Mouse (Mus musculus): ENCODE results near the gene Ggps1. TPM values are rescaled to one million over a fixed set of nuclear protein-coding genes. Genes with fewer than 3 reads are reported as not detected.
A peak's percentile ranks its signal among the peaks of the same experiment; 100 is the strongest.

Gene Ggps1
- polyA plus RNA-seq, 1 experiment = 8.6 TPM

- peaks cover 76% of the 10 kb centered on the region for H3K79me3 ChIP-seq (ENCODE audit: low read depth)
- H3K4me3 ChIP-seq (ENCODE audit: insufficient read depth, poor library complexity, severe bottlenecking) = peak overlapping the region; percentile 84
- H3ac ChIP-seq (ENCODE audit: control insufficient read depth, insufficient read length, low read depth) = peak overlapping the region; percentile 96
- H3K27me3 ChIP-seq (ENCODE audit: control insufficient read depth, insufficient read depth, insufficient read length) = no peaks in the 10 kb centered on the region
- H3K79me2 ChIP-seq (ENCODE audit: control insufficient read depth, insufficient read depth) = peaks cover 92% of the 10 kb centered on the region
- peaks cover 16% of the 10 kb centered on the region for H3K36me3 ChIP-seq (ENCODE audit: control insufficient read depth, insufficient read depth)
- TF ChIP-seq USF1 (IDR thresholded peaks at IDR 0.05; ENCODE audit: low read depth) = no peak
- TF ChIP-seq MYOD1 (IDR thresholded peaks at IDR 0.05; ENCODE audit: control insufficient read depth, insufficient read length, low read depth) = no peak
- TF ChIP-seq FOSL1 (IDR thresholded peaks at IDR 0.05; ENCODE audit: insufficient read depth, low read length, poor library complexity, severe bottlenecking) = no peak
- TF ChIP-seq MAX (IDR thresholded peaks at IDR 0.05) = no peak
- TF ChIP-seq CEBPB (IDR thresholded peaks at IDR 0.05; ENCODE audit: low read depth) = no peak
- no peak for TF ChIP-seq MYOG (IDR thresholded peaks at IDR 0.05; ENCODE audit: control insufficient read depth, extremely low read depth, insufficient read length)
- TF ChIP-seq CTCF (IDR thresholded peaks at IDR 0.05; ENCODE audit: control insufficient read depth, insufficient read depth, insufficient read length) = no peak
These were observed 1.2 kb upstream of the Ggps1 start for GRCm38 (mm10) chr13:14064341-14065027.

- Histone ChIP-seq H3K79me2 (ENCODE audit: control insufficient read depth, insufficient read depth) (peaks cover 92% of the 10 kb centered on the region), H3K79me3 (ENCODE audit: low read depth) (peaks cover 70% of the 10 kb centered on the region), H3ac (ENCODE audit: control insufficient read depth, insufficient read length, low read depth) (peak overlapping the region; percentile 96), H3K4me3 (ENCODE audit: insufficient read depth, poor library complexity, severe bottlenecking) (peak overlapping the region; percentile 84), H3K36me3 (ENCODE audit: control insufficient read depth, insufficient read depth) (peaks cover 16% of the 10 kb centered on the region), H3K27me3 (ENCODE audit: control insufficient read depth, insufficient read depth, insufficient read length) (no peaks in the 10 kb centered on the region)
- no peak for TF ChIP-seq USF1 (IDR thresholded peaks at IDR 0.05; ENCODE audit: low read depth)
- TF ChIP-seq MYOD1 (IDR thresholded peaks at IDR 0.05; ENCODE audit: control insufficient read depth, insufficient read length, low read depth) = no peak
- TF ChIP-seq MAX (IDR thresholded peaks at IDR 0.05) = no peak
- no peak for TF ChIP-seq CTCF (IDR thresholded peaks at IDR 0.05; ENCODE audit: control insufficient read depth, insufficient read depth, insufficient read length)
- TF ChIP-seq CEBPB (IDR thresholded peaks at IDR 0.05; ENCODE audit: low read depth) = no peak
- TF ChIP-seq FOSL1 (IDR thresholded peaks at IDR 0.05; ENCODE audit: insufficient read depth, low read length, poor library complexity, severe bottlenecking) = no peak
- TF ChIP-seq MYOG (IDR thresholded peaks at IDR 0.05; ENCODE audit: control insufficient read depth, extremely low read depth, insufficient read length) = no peak
These were observed 619 bp upstream of the Ggps1 start for GRCm38 (mm10) chr13:14063942-14064271.

DNA sequence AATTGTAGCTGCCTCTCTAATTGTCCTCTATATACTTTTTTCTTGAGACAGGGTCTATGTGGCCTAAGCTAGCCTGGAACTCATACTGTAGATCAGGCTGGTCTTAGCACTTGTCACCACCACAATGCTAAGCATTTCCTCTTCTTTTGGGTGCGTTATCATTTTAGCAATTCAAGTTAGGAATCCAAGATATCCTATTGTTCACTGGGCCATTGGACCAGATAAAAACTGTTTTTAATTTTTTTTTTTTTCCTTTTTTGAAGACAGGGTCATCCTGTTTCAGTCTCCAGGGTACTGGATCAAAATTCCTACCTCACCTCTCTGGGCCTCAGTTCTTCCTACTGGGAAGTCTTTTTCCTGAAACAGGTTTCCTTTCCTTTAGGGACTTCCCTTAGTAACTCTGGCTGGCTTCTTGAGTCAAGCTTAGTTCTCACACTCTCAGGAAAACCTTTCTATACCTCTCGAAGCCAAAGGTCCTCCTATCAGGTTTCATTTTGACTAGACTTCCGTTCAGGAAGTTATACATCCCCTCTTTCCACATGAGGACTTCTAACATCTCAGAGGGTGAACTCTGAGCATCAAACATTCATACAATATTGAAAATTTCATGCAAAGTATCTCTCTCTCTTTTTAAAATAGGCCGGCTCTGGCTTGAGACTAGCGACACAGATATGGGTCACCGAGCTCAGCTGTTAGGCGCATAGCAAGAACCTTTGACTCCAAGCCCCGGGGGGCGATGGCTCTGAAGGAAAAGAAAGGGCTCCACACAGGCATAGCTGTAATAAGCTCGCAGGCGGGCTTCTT, 877 bp downstream of the Ggps1 start:
- no peak for TF ChIP-seq MYOG (IDR thresholded peaks at IDR 0.05; ENCODE audit: control insufficient read depth, extremely low read depth, insufficient read length)
- TF ChIP-seq CTCF (IDR thresholded peaks at IDR 0.05; ENCODE audit: control insufficient read depth, insufficient read depth, insufficient read length) = no peak
- TF ChIP-seq USF1 (IDR thresholded peaks at IDR 0.05; ENCODE audit: low read depth) = no peak
- TF ChIP-seq FOSL1 (IDR thresholded peaks at IDR 0.05; ENCODE audit: insufficient read depth, low read length, poor library complexity, severe bottlenecking) = no peak
- TF ChIP-seq MAX (IDR thresholded peaks at IDR 0.05) = no peak
- TF ChIP-seq MYOD1 (IDR thresholded peaks at IDR 0.05; ENCODE audit: control insufficient read depth, insufficient read length, low read depth) = no peak
- no peak for TF ChIP-seq CEBPB (IDR thresholded peaks at IDR 0.05; ENCODE audit: low read depth)
- Histone ChIP-seq H3ac (ENCODE audit: control insufficient read depth, insufficient read length, low read depth) (peak overlapping the region; percentile 83), H3K27me3 (ENCODE audit: control insufficient read depth, insufficient read depth, insufficient read length) (no peaks in the 10 kb centered on the region), H3K79me2 (ENCODE audit: control insufficient read depth, insufficient read depth) (peaks cover 81% of the 10 kb centered on the region), H3K4me3 (ENCODE audit: insufficient read depth, poor library complexity, severe bottlenecking) (peak overlapping the region; percentile 84), H3K36me3 (ENCODE audit: control insufficient read depth, insufficient read depth) (peaks cover 17% of the 10 kb centered on the region), H3K79me3 (ENCODE audit: low read depth) (peaks cover 56% of the 10 kb centered on the region)

GRCm38 (mm10) chr13:14059582-14059981, 3.7 kb downstream of the Ggps1 start:
- H3ac ChIP-seq (ENCODE audit: control insufficient read depth, insufficient read length, low read depth) = no peak overlapping the region
- H3K79me2 ChIP-seq (ENCODE audit: control insufficient read depth, insufficient read depth) = peaks cover 52% of the 10 kb centered on the region
- H3K79me3 ChIP-seq (ENCODE audit: low read depth) = peaks cover 33% of the 10 kb centered on the region
- no peak for TF ChIP-seq CTCF (IDR thresholded peaks at IDR 0.05; ENCODE audit: control insufficient read depth, insufficient read depth, insufficient read length)
- TF ChIP-seq MYOG (IDR thresholded peaks at IDR 0.05; ENCODE audit: control insufficient read depth, extremely low read depth, insufficient read length) = no peak
- no peak for TF ChIP-seq MYOD1 (IDR thresholded peaks at IDR 0.05; ENCODE audit: control insufficient read depth, insufficient read length, low read depth)
- no peak for TF ChIP-seq FOSL1 (IDR thresholded peaks at IDR 0.05; ENCODE audit: insufficient read depth, low read length, poor library complexity, severe bottlenecking)
- TF ChIP-seq CEBPB (IDR thresholded peaks at IDR 0.05; ENCODE audit: low read depth) = no peak
- TF ChIP-seq MAX (IDR thresholded peaks at IDR 0.05) = no peak
- TF ChIP-seq USF1 (IDR thresholded peaks at IDR 0.05; ENCODE audit: low read depth) = no peak
- H3K36me3 ChIP-seq (ENCODE audit: control insufficient read depth, insufficient read depth) = peaks cover 23% of the 10 kb centered on the region
- no peaks in the 10 kb centered on the region for H3K27me3 ChIP-seq (ENCODE audit: control insufficient read depth, insufficient read depth, insufficient read length)
- no peak overlapping the region for H3K4me3 ChIP-seq (ENCODE audit: insufficient read depth, poor library complexity, severe bottlenecking)

- H3K36me3 ChIP-seq (ENCODE audit: control insufficient read depth, insufficient read depth) = peaks cover 50% of the 10 kb centered on the region
- TF ChIP-seq MAX (IDR thresholded peaks at IDR 0.05) (no peak), USF1 (IDR thresholded peaks at IDR 0.05; ENCODE audit: low read depth) (no peak), FOSL1 (IDR thresholded peaks at IDR 0.05; ENCODE audit: insufficient read depth, low read length, poor library complexity, severe bottlenecking) (no peak), MYOD1 (IDR thresholded peaks at IDR 0.05; ENCODE audit: control insufficient read depth, insufficient read length, low read depth) (no peak), CTCF (IDR thresholded peaks at IDR 0.05; ENCODE audit: control insufficient read depth, insufficient read depth, insufficient read length) (no peak), CEBPB (IDR thresholded peaks at IDR 0.05; ENCODE audit: low read depth) (no peak), MYOG (IDR thresholded peaks at IDR 0.05; ENCODE audit: control insufficient read depth, extremely low read depth, insufficient read length) (no peak)
These were observed 6.5 kb downstream of the Ggps1 start for GRCm38 (mm10) chr13:14056801-14057200.

More at GRCm38 (mm10) chr13:14056801-14057200, 6.5 kb downstream of the Ggps1 start:
- no peaks in the 10 kb centered on the region for H3K27me3 ChIP-seq (ENCODE audit: control insufficient read depth, insufficient read depth, insufficient read length)
- H3K4me3 ChIP-seq (ENCODE audit: insufficient read depth, poor library complexity, severe bottlenecking) = no peak overlapping the region
- no peak overlapping the region for H3ac ChIP-seq (ENCODE audit: control insufficient read depth, insufficient read length, low read depth)
- H3K79me3 ChIP-seq (ENCODE audit: low read depth) = peaks cover 22% of the 10 kb centered on the region
- peaks cover 32% of the 10 kb centered on the region for H3K79me2 ChIP-seq (ENCODE audit: control insufficient read depth, insufficient read depth)
